Mouse (Mus musculus) heart, embryonic 11.5 days (tissue): ENCODE results near the gene Mrc2. TPM values are rescaled to one million over a fixed set of nuclear protein-coding genes. Genes with fewer than 3 reads are reported as not detected.
A peak's percentile ranks its signal among the peaks of the same experiment; 100 is the strongest.

Experiments
- ATAC-seq: fragments of 200-750 bp; cut with Nextera tagmentation; replicated peaks from 2 replicates; pipeline ENCODE4 v1.8.0; 2017; ENCODE audit warnings: moderate library complexity; ENCODE audit not compliant: insufficient number of reproducible peaks, low FRiP score, low TSS enrichment
- H3K27ac ChIP-seq: fragments of 300-500 bp; sonication (generic); 2 replicates; pipeline ENCODE4 v1.5.1; 2014; ENCODE audit warnings: mild to moderate bottlenecking, low read depth, low read length
- H3K27me3 ChIP-seq: fragments of 300-500 bp; sonication (generic); 2 replicates; pipeline ENCODE4 v1.6.1; 2014; ENCODE audit warnings: mild to moderate bottlenecking, low read length, mixed read lengths; ENCODE audit not compliant: control insufficient read depth, insufficient read depth
- H3K36me3 ChIP-seq: fragments of 300-500 bp; sonication (generic); 2 replicates; pipeline ENCODE4 v1.6.1; 2014; ENCODE audit warnings: mild to moderate bottlenecking, low read length, moderate library complexity, mixed read lengths; ENCODE audit not compliant: control insufficient read depth, insufficient read depth
- H3K4me1 ChIP-seq: fragments of 300-500 bp; sonication (generic); 2 replicates; pipeline ENCODE4 v1.6.1; 2014; ENCODE audit warnings: low read length; ENCODE audit not compliant: control insufficient read depth, insufficient read depth
- H3K4me2 ChIP-seq: fragments of 300-500 bp; sonication (generic); 2 replicates; pipeline ENCODE4 v1.6.1; 2014; ENCODE audit warnings: mild to moderate bottlenecking, moderate library complexity
- H3K4me3 ChIP-seq: fragments of 300-500 bp; sonication (generic); 2 replicates; pipeline ENCODE4 v1.5.1; 2014; ENCODE audit warnings: low read depth, low read length
- H3K9ac ChIP-seq: fragments of 300-500 bp; sonication (generic); 2 replicates; pipeline ENCODE4 v1.6.1; 2014; ENCODE audit warnings: mild to moderate bottlenecking, low read depth, low read length, moderate library complexity
- H3K9me3 ChIP-seq: fragments of 300-500 bp; sonication (generic); replicated peaks from 2 replicates; pipeline ENCODE4 v1.6.1; 2016; ENCODE audit warnings: low read length; ENCODE audit not compliant: control insufficient read depth
- WGBS: fragments of 180-500 bp; shearing (Covaris S2); extraction: QIAGEN DNeasy Blood & Tissue Kit; methylation state at CpG from one replicate; pipeline ENCODE4 v1.1.7; 2014; ENCODE audit not compliant: insufficient replicate concordance; 5-methylcytosine and 5-hydroxymethylcytosine counted together
- polyA plus RNA-seq: library from polyadenylated mRNA; unstranded; fragments of >200 nt; fragmentation: Nextera tagmentation; extraction: Ambion mirVana; gene quantifications from 2 replicates; pipeline ENCODE4 v1.2.1, GENCODE M21; 2014

Mrc2 gene
- polyA plus RNA-seq, 1 experiment from 2014 or later = 5.1 TPM

GRCm38 (mm10) chr11:105349780-105350324 lies 57.4 kb downstream of the Mrc2 start:
- 0 out of 2 replicates have a peak overlapping the region, but pooled peaks have one; percentile 10 for H3K9ac ChIP-seq
- H3K4me3 ChIP-seq = peak overlapping the region; percentile 14; the same call in 1 of the 2 replicates
- 84% methylated on average over 19 of the region's 19 CpGs for WGBS
- no peaks in the 10 kb centered on the region for H3K9me3 ChIP-seq
- peak; percentile 79 for ATAC-seq
- peaks cover 27% of the 10 kb centered on the region for H3K4me1 ChIP-seq
- peaks cover 6% of the 10 kb centered on the region for H3K36me3 ChIP-seq
- H3K27ac ChIP-seq = peak overlapping the region; percentile 29; the same call in 1 of the 2 replicates
- H3K4me2 ChIP-seq = peak overlapping the region; percentile 38
- no peaks in the 10 kb centered on the region for H3K27me3 ChIP-seq

GRCm38 (mm10) chr11:105350643-105351042 lies 58.2 kb downstream of the Mrc2 start:
- Histone ChIP-seq H3K9me3 (no peaks in the 10 kb centered on the region), H3K9ac (no peak overlapping the region), H3K4me2 (no peak overlapping the region), H3K27ac (no peak overlapping the region), H3K4me3 (no peak overlapping the region), H3K27me3 (no peaks in the 10 kb centered on the region), H3K4me1 (peaks cover 33% of the 10 kb centered on the region), H3K36me3 (peaks cover 3% of the 10 kb centered on the region)
- WGBS = 82% methylated on average over 7 of the region's 7 CpGs
- ATAC-seq = no peak

GRCm38 (mm10) chr11:105352152-105352551 lies 59.7 kb downstream of the Mrc2 start:
- Histone ChIP-seq H3K9me3 (no peaks in the 10 kb centered on the region), H3K27ac (no peak overlapping the region), H3K4me3 (no peak overlapping the region), H3K9ac (no peak overlapping the region), H3K4me2 (no peak overlapping the region), H3K36me3 (peaks cover 3% of the 10 kb centered on the region), H3K4me1 (peaks cover 44% of the 10 kb centered on the region), H3K27me3 (no peaks in the 10 kb centered on the region)
- WGBS = 74% methylated on average over 8 of the region's 8 CpGs
- no peak for ATAC-seq

- no peaks in the 10 kb centered on the region for H3K27me3 ChIP-seq
- no peak for ATAC-seq
- no peaks in the 10 kb centered on the region for H3K9me3 ChIP-seq
- no peak overlapping the region for H3K4me3 ChIP-seq
- peak overlapping the region; percentile 2; the same call in 1 of the 2 replicates for H3K9ac ChIP-seq
- 48% methylated on average over 9 of the region's 9 CpGs for WGBS
- peaks cover 3% of the 10 kb centered on the region for H3K36me3 ChIP-seq
- H3K27ac ChIP-seq = 0 out of 2 replicates have a peak overlapping the region, but pooled peaks have one; percentile 24
- H3K4me2 ChIP-seq = no peak overlapping the region
- peaks cover 44% of the 10 kb centered on the region for H3K4me1 ChIP-seq
Measured at GRCm38 (mm10) chr11:105352954-105353890, 60.8 kb downstream of the Mrc2 start.

- 94% methylated on average over 4 of the region's 4 CpGs for WGBS
- Histone ChIP-seq H3K27ac (no peak overlapping the region), H3K4me1 (peaks cover 44% of the 10 kb centered on the region), H3K9ac (no peak overlapping the region), H3K36me3 (peaks cover 3% of the 10 kb centered on the region), H3K27me3 (no peaks in the 10 kb centered on the region), H3K9me3 (no peaks in the 10 kb centered on the region), H3K4me2 (no peak overlapping the region), H3K4me3 (no peak overlapping the region)
- ATAC-seq = no peak
Measured at GRCm38 (mm10) chr11:105353891-105354280, 61.4 kb downstream of the Mrc2 start.

GRCm38 (mm10) chr11:105356301-105356700 lies 63.9 kb downstream of the Mrc2 start:
- H3K27ac ChIP-seq = peak overlapping the region; percentile 57; the same call in 1 of the 2 replicates
- no peaks in the 10 kb centered on the region for H3K27me3 ChIP-seq
- peaks cover 36% of the 10 kb centered on the region for H3K4me1 ChIP-seq
- WGBS = 39% methylated on average over 7 of the region's 7 CpGs
- H3K9ac ChIP-seq = no peak overlapping the region
- no peak for ATAC-seq
- no peaks in the 10 kb centered on the region for H3K9me3 ChIP-seq
- no peak overlapping the region for H3K4me2 ChIP-seq
- no peak overlapping the region for H3K4me3 ChIP-seq
- no peaks in the 10 kb centered on the region; the same call in 1 of the 2 replicates for H3K36me3 ChIP-seq

- Histone ChIP-seq H3K27me3 (no peaks in the 10 kb centered on the region), H3K36me3 (no peaks in the 10 kb centered on the region), H3K4me3 (no peak overlapping the region), H3K9ac (0 out of 2 replicates have a peak overlapping the region, but pooled peaks have one; percentile 30), H3K9me3 (no peaks in the 10 kb centered on the region), H3K4me2 (no peak overlapping the region), H3K4me1 (peaks cover 41% of the 10 kb centered on the region), H3K27ac (no peak overlapping the region)
- no peak for ATAC-seq
- WGBS = 58% methylated on average over 4 of the region's 4 CpGs
Measured at GRCm38 (mm10) chr11:105362041-105362765, 69.8 kb downstream of the Mrc2 start.

GRCm38 (mm10) chr11:105362946-105363597 lies 70.6 kb downstream of the Mrc2 start:
- H3K4me1 ChIP-seq = peaks cover 42% of the 10 kb centered on the region

More at GRCm38 (mm10) chr11:105362946-105363597, 70.6 kb downstream of the Mrc2 start:
- H3K27ac ChIP-seq = peak overlapping the region; percentile 87
- no peaks in the 10 kb centered on the region for H3K36me3 ChIP-seq
- H3K9ac ChIP-seq = peak overlapping the region; percentile 80
- WGBS = under 1% methylated on average over 40 of the region's 40 CpGs
- H3K27me3 ChIP-seq = no peaks in the 10 kb centered on the region
- ATAC-seq = peak; percentile 31
- peak overlapping the region; percentile 61 for H3K4me3 ChIP-seq
- peak overlapping the region; percentile 90 for H3K4me2 ChIP-seq
- no peaks in the 10 kb centered on the region for H3K9me3 ChIP-seq
